Mouse (Mus musculus): ENCODE results near the gene Prkab1. TPM values are rescaled to one million over a fixed set of nuclear protein-coding genes. Genes with fewer than 3 reads are reported as not detected.

Prkab1 gene
- polyA plus RNA-seq, 1 experiment from 2014 or later, result 85.1 TPM

- Histone ChIP-seq H3K27me3 (no peaks in the 10 kb centered on the region), H3K36me3 (no peaks in the 10 kb centered on the region), H3K27ac (no peak overlapping the region), H3K4me2 (peak overlapping the region; percentile 48), H3K9ac (no peak overlapping the region), H3K9me3 (replicated peaks) (no peaks in the 10 kb centered on the region), H3K4me3 (replicated peaks) (0 out of 2 replicates have a peak overlapping the region, but pooled peaks have one; percentile 2), H3K4me1 (peaks cover 7% of the 10 kb centered on the region)
- 4% methylated on average over 19 of the region's 19 CpGs for WGBS
- ATAC-seq (replicated peaks; ENCODE audit: low FRiP score), result 0 out of 2 replicates have a peak, but pooled peaks have one; percentile 18
Measured at GRCm38 (mm10) chr5:116030566-116031189, 6.4 kb upstream of the Prkab1 start.

GRCm38 (mm10) chr5:116029071-116029470 is 4.8 kb upstream of the Prkab1 start:
- H3K9ac ChIP-seq, result no peak overlapping the region
- no peaks in the 10 kb centered on the region for H3K27me3 ChIP-seq
- no peak overlapping the region for H3K4me2 ChIP-seq
- H3K36me3 ChIP-seq, result no peaks in the 10 kb centered on the region
- peaks cover 7% of the 10 kb centered on the region for H3K4me1 ChIP-seq
- no peak overlapping the region for H3K4me3 ChIP-seq (replicated peaks)
- no peak for ATAC-seq (replicated peaks; ENCODE audit: low FRiP score)
- WGBS, result 72% methylated on average over 7 of the region's 7 CpGs
- H3K9me3 ChIP-seq (replicated peaks), result no peaks in the 10 kb centered on the region
- H3K27ac ChIP-seq, result no peak overlapping the region

- peaks cover 10% of the 10 kb centered on the region for H3K36me3 ChIP-seq
- no peak overlapping the region for H3K9ac ChIP-seq
- H3K9me3 ChIP-seq (replicated peaks), result no peaks in the 10 kb centered on the region
- no peaks in the 10 kb centered on the region for H3K27me3 ChIP-seq
- no peak overlapping the region for H3K27ac ChIP-seq
- no peak overlapping the region for H3K4me2 ChIP-seq
- H3K4me1 ChIP-seq, result peaks cover 29% of the 10 kb centered on the region
- no peak overlapping the region for H3K4me3 ChIP-seq (replicated peaks)
- WGBS, result 91% methylated on average over 14 of the region's 14 CpGs
- ATAC-seq (replicated peaks; ENCODE audit: low FRiP score), result no peak
Measured at GRCm38 (mm10) chr5:116026561-116026960, 2.3 kb upstream of the Prkab1 start.

- ATAC-seq (replicated peaks; ENCODE audit: low FRiP score), result no peak
- Histone ChIP-seq H3K4me3 (replicated peaks) (no peak overlapping the region), H3K27ac (no peak overlapping the region), H3K4me2 (no peak overlapping the region), H3K36me3 (peaks cover 15% of the 10 kb centered on the region), H3K9ac (no peak overlapping the region), H3K9me3 (replicated peaks) (no peaks in the 10 kb centered on the region), H3K4me1 (peaks cover 29% of the 10 kb centered on the region), H3K27me3 (no peaks in the 10 kb centered on the region)
- WGBS, result 91% methylated on average over 5 of the region's 5 CpGs
Measured at GRCm38 (mm10) chr5:116026107-116026506, 1.8 kb upstream of the Prkab1 start.

GRCm38 (mm10) chr5:116023821-116024284 is 455 bp downstream of the Prkab1 start:
- WGBS, result 0% methylated on average over 28 of the region's 28 CpGs
- ATAC-seq (replicated peaks; ENCODE audit: low FRiP score), result peak; percentile 72
- peaks cover 38% of the 10 kb centered on the region for H3K4me1 ChIP-seq

GRCm38 (mm10) chr5:116023251-116023661 is 1.1 kb downstream of the Prkab1 start:
- peak overlapping the region; percentile 96 for H3K27ac ChIP-seq
- peak overlapping the region; percentile 86 for H3K9ac ChIP-seq
- WGBS, result 13% methylated on average over 8 of the region's 8 CpGs
- H3K4me2 ChIP-seq, result peak overlapping the region; percentile 88
- peaks cover 44% of the 10 kb centered on the region for H3K4me1 ChIP-seq
- peaks cover 43% of the 10 kb centered on the region for H3K36me3 ChIP-seq
- peak overlapping the region; percentile 93 for H3K4me3 ChIP-seq (replicated peaks)
- H3K9me3 ChIP-seq (replicated peaks), result no peaks in the 10 kb centered on the region
- ATAC-seq (replicated peaks; ENCODE audit: low FRiP score), result no peak
- H3K27me3 ChIP-seq, result no peaks in the 10 kb centered on the region

More at GRCm38 (mm10) chr5:116023821-116024284, 455 bp downstream of the Prkab1 start:
- H3K9ac ChIP-seq, result peak overlapping the region; percentile 86
- peak overlapping the region; percentile 88 for H3K4me2 ChIP-seq
- H3K36me3 ChIP-seq, result peaks cover 38% of the 10 kb centered on the region
- no peaks in the 10 kb centered on the region for H3K27me3 ChIP-seq
- H3K27ac ChIP-seq, result peak overlapping the region; percentile 96
- no peaks in the 10 kb centered on the region for H3K9me3 ChIP-seq (replicated peaks)
- H3K4me3 ChIP-seq (replicated peaks), result peak overlapping the region; percentile 93

GRCm38 (mm10) chr5:116022658-116023200 is 1.6 kb downstream of the Prkab1 start:
- Histone ChIP-seq H3K9ac (peak overlapping the region; percentile 86), H3K4me1 (peaks cover 45% of the 10 kb centered on the region), H3K27ac (peak overlapping the region; percentile 96), H3K9me3 (replicated peaks) (no peaks in the 10 kb centered on the region), H3K27me3 (no peaks in the 10 kb centered on the region), H3K36me3 (peaks cover 49% of the 10 kb centered on the region), H3K4me3 (replicated peaks) (peak overlapping the region; percentile 93), H3K4me2 (peak overlapping the region; percentile 88)
- no peak for ATAC-seq (replicated peaks; ENCODE audit: low FRiP score)
- WGBS, result 67% methylated on average over 7 of the region's 7 CpGs

- H3K4me3 ChIP-seq (replicated peaks), result peak overlapping the region; percentile 93
- 0 out of 2 replicates have a peak overlapping the region, but pooled peaks have one; percentile 86 for H3K9ac ChIP-seq
- no peaks in the 10 kb centered on the region for H3K27me3 ChIP-seq
- H3K27ac ChIP-seq, result peak overlapping the region; percentile 96
- no peaks in the 10 kb centered on the region for H3K9me3 ChIP-seq (replicated peaks)
- H3K4me1 ChIP-seq, result peaks cover 45% of the 10 kb centered on the region
- peaks cover 55% of the 10 kb centered on the region for H3K36me3 ChIP-seq
- ATAC-seq (replicated peaks; ENCODE audit: low FRiP score), result no peak
- peak overlapping the region; percentile 88 for H3K4me2 ChIP-seq
- WGBS, result 90% methylated on average over 12 of the region's 12 CpGs
Measured at GRCm38 (mm10) chr5:116022131-116022530, 2.2 kb downstream of the Prkab1 start.

GRCm38 (mm10) chr5:116021552-116021951 is 2.8 kb downstream of the Prkab1 start:
- no peaks in the 10 kb centered on the region for H3K9me3 ChIP-seq (replicated peaks)
- H3K27me3 ChIP-seq, result no peaks in the 10 kb centered on the region
- WGBS, result 86% methylated on average over 14 of the region's 14 CpGs
- H3K27ac ChIP-seq, result peak overlapping the region; percentile 96; the same call in 1 of the 2 replicates
- H3K4me3 ChIP-seq (replicated peaks), result peak overlapping the region; percentile 93; the same call in 1 of the 2 replicates
- 0 out of 2 replicates have a peak overlapping the region, but pooled peaks have one; percentile 88 for H3K4me2 ChIP-seq
- ATAC-seq (replicated peaks; ENCODE audit: low FRiP score), result no peak
- peaks cover 61% of the 10 kb centered on the region for H3K36me3 ChIP-seq
- no peak overlapping the region for H3K9ac ChIP-seq
- H3K4me1 ChIP-seq, result peaks cover 45% of the 10 kb centered on the region

- no peak overlapping the region for H3K4me3 ChIP-seq (replicated peaks)
- H3K9me3 ChIP-seq (replicated peaks), result no peaks in the 10 kb centered on the region
- H3K27ac ChIP-seq, result peak overlapping the region; percentile 69
- H3K9ac ChIP-seq, result no peak overlapping the region
- WGBS, result 34% methylated on average over 11 of the region's 11 CpGs
- H3K4me1 ChIP-seq, result peaks cover 45% of the 10 kb centered on the region
- 0 out of 2 replicates have a peak overlapping the region, but pooled peaks have one; percentile 10 for H3K4me2 ChIP-seq
- no peak for ATAC-seq (replicated peaks; ENCODE audit: low FRiP score)
- H3K36me3 ChIP-seq, result peaks cover 82% of the 10 kb centered on the region
- no peaks in the 10 kb centered on the region for H3K27me3 ChIP-seq
Measured at GRCm38 (mm10) chr5:116019371-116019770, 4.9 kb downstream of the Prkab1 start.

GRCm38 (mm10) chr5:116018784-116019183 is 5.5 kb downstream of the Prkab1 start:
- ATAC-seq (replicated peaks; ENCODE audit: low FRiP score), result no peak
- Histone ChIP-seq H3K36me3 (peaks cover 88% of the 10 kb centered on the region), H3K27ac (peak overlapping the region; percentile 69), H3K9me3 (replicated peaks) (no peaks in the 10 kb centered on the region), H3K9ac (no peak overlapping the region), H3K4me2 (0 out of 2 replicates have a peak overlapping the region, but pooled peaks have one; percentile 10), H3K4me3 (replicated peaks) (no peak overlapping the region), H3K27me3 (no peaks in the 10 kb centered on the region), H3K4me1 (peaks cover 48% of the 10 kb centered on the region)
- WGBS, result 53% methylated on average over 6 of the region's 6 CpGs

- 94% methylated on average over 9 of the region's 9 CpGs for WGBS
- ATAC-seq (replicated peaks; ENCODE audit: low FRiP score), result no peak
- H3K27me3 ChIP-seq, result no peaks in the 10 kb centered on the region
- peaks cover 94% of the 10 kb centered on the region for H3K36me3 ChIP-seq
- H3K4me3 ChIP-seq (replicated peaks), result no peak overlapping the region
- no peaks in the 10 kb centered on the region for H3K9me3 ChIP-seq (replicated peaks)
- H3K4me2 ChIP-seq, result no peak overlapping the region
- peaks cover 42% of the 10 kb centered on the region for H3K4me1 ChIP-seq
- no peak overlapping the region for H3K9ac ChIP-seq
- H3K27ac ChIP-seq, result 0 out of 2 replicates have a peak overlapping the region, but pooled peaks have one; percentile 69
Measured at GRCm38 (mm10) chr5:116018196-116018595, 6.1 kb downstream of the Prkab1 start.

All from kidney, embryonic 15.5 days (tissue).